Mouse (Mus musculus): ENCODE results near the gene Myo5a. TPM values are rescaled to one million over a fixed set of nuclear protein-coding genes. Genes with fewer than 3 reads are reported as not detected.

Gene Myo5a
- polyA plus RNA-seq, 1 experiment = 89.9 TPM

DNA sequence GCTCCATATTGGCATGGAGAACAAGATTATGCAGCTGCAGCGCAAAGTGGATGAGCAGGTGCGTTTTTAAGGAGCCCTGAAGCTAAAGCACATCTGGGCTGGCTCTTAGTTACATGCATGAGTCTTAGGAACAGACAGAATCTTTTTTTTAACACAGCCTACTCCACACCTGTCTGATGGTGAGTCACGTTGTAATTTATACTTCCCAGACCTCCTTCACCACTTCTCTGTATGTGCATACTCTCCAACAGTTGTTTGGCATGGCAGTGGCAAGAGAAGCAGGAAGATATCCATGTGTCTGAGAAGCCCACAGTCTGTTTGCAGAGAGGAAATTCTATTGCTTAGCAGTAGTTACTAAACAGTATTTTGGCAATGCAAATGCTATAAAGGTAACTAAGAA, 100.9 kb downstream of the Myo5a start:
- DNase-seq = no peak
- TF ChIP-seq CTCF (IDR thresholded peaks at IDR 0.05; ENCODE audit: borderline replicate concordance, insufficient read depth, low read depth, low read length) (no peak), POLR2A (IDR thresholded peaks at IDR 0.05; ENCODE audit: borderline replicate concordance, insufficient read depth, low read length) (no peak)
- H3K4me1 ChIP-seq (ENCODE audit: control insufficient read depth, insufficient read depth, low read length) = no peaks in the 10 kb centered on the region
- H3K27me3 ChIP-seq (ENCODE audit: control insufficient read depth, insufficient read depth, low read length) = no peaks in the 10 kb centered on the region
- WGBS = 95% methylated on average over 3 of the region's 3 CpGs
- no peak overlapping the region for H3K4me3 ChIP-seq (replicated peaks; ENCODE audit: insufficient read depth, low read depth, low read length)
- H3K27ac ChIP-seq (ENCODE audit: insufficient read depth, low read length) = no peak overlapping the region

GRCm38 (mm10) chr9:75187646-75188260, 116.9 kb downstream of the Myo5a start:
- no peak for TF ChIP-seq POLR2A (IDR thresholded peaks at IDR 0.05; ENCODE audit: borderline replicate concordance, insufficient read depth, low read length)
- TF ChIP-seq CTCF (IDR thresholded peaks at IDR 0.05; ENCODE audit: borderline replicate concordance, insufficient read depth, low read depth, low read length) = no peak
- H3K27me3 ChIP-seq (ENCODE audit: control insufficient read depth, insufficient read depth, low read length) = no peaks in the 10 kb centered on the region
- H3K27ac ChIP-seq (ENCODE audit: insufficient read depth, low read length) = peak overlapping the region; percentile 44; the same call in 1 of the 2 replicates
- WGBS = 9% methylated on average over 3 of the region's 3 CpGs
- H3K4me3 ChIP-seq (replicated peaks; ENCODE audit: insufficient read depth, low read depth, low read length) = no peak overlapping the region
- H3K4me1 ChIP-seq (ENCODE audit: control insufficient read depth, insufficient read depth, low read length) = peaks cover 10% of the 10 kb centered on the region; the same call in 1 of the 2 replicates
- peak; percentile 59 to 80 for DNase-seq

DNA sequence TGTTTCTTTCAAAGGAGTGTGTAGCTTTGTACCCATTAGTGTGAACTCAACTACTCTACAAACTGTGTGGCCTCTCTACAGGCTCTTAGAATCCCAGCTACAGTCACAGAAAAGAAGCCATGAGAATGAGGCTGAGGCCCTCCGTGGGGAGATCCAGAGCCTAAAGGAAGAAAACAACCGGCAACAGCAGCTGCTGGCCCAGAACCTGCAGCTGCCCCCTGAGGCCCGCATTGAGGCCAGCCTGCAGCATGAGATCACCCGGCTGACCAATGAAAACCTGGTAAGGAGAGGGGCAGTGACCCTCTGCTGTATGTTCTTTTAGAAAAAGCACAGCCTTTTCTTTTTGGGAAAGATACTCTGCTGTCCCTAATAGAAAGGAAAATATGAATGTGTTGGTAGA, 123.0 kb downstream of the Myo5a start:
- Histone ChIP-seq H3K27ac (ENCODE audit: insufficient read depth, low read length) (peak overlapping the region; percentile 12; the same call in 1 of the 2 replicates), H3K4me3 (replicated peaks; ENCODE audit: insufficient read depth, low read depth, low read length) (no peak overlapping the region)
- DNase-seq = peak in 1 of 2 experiments; percentile 29

DNA sequence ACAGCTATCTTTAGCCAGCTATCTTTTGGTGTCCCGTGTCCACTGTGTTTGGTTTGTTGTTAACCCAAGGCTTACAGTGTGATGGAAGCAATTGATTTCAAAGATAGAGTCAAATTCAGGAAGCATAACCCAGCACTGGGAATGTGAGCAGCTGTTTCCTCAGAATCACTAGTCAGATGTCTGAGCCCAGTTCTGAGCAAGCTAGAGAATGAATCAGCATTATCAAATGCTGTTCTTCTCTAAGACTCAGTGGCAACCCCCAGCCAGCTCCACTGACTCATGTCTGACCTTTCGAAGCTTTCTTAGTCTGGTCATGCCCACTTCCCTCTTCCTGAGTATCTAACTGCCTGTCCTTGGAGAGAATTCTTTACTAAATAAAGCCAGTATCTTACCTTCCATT, 125.5 kb downstream of the Myo5a start:
- H3K4me1 ChIP-seq (ENCODE audit: control insufficient read depth, insufficient read depth, low read length) = peaks cover 11% of the 10 kb centered on the region
- DNase-seq = peak in 1 of 2 experiments; percentile 59
- no peak overlapping the region for H3K27ac ChIP-seq (ENCODE audit: insufficient read depth, low read length)
- TF ChIP-seq POLR2A (IDR thresholded peaks at IDR 0.05; ENCODE audit: borderline replicate concordance, insufficient read depth, low read length) = no peak
- TF ChIP-seq CTCF (IDR thresholded peaks at IDR 0.05; ENCODE audit: borderline replicate concordance, insufficient read depth, low read depth, low read length) = no peak
- 35% methylated on average over 2 of the region's 2 CpGs for WGBS
- H3K27me3 ChIP-seq (ENCODE audit: control insufficient read depth, insufficient read depth, low read length) = no peaks in the 10 kb centered on the region
- H3K4me3 ChIP-seq (replicated peaks; ENCODE audit: insufficient read depth, low read depth, low read length) = no peak overlapping the region

More for the DNA sequence above, 123.0 kb downstream of the Myo5a start:
- Histone ChIP-seq H3K4me1 (ENCODE audit: control insufficient read depth, insufficient read depth, low read length) (peaks cover 11% of the 10 kb centered on the region), H3K27me3 (ENCODE audit: control insufficient read depth, insufficient read depth, low read length) (no peaks in the 10 kb centered on the region)
- TF ChIP-seq CTCF (IDR thresholded peaks at IDR 0.05; ENCODE audit: borderline replicate concordance, insufficient read depth, low read depth, low read length) (no peak), POLR2A (IDR thresholded peaks at IDR 0.05; ENCODE audit: borderline replicate concordance, insufficient read depth, low read length) (no peak)
- 10% methylated on average over 4 of the region's 4 CpGs for WGBS

- Histone ChIP-seq H3K4me1 (ENCODE audit: control insufficient read depth, insufficient read depth, low read length) (peaks cover 11% of the 10 kb centered on the region), H3K27me3 (ENCODE audit: control insufficient read depth, insufficient read depth, low read length) (no peaks in the 10 kb centered on the region), H3K4me3 (replicated peaks; ENCODE audit: insufficient read depth, low read depth, low read length) (no peak overlapping the region), H3K27ac (ENCODE audit: insufficient read depth, low read length) (no peak overlapping the region; the same call in 1 of the 2 replicates)
- WGBS = 7% methylated on average over 6 of the region's 6 CpGs
- TF ChIP-seq POLR2A (IDR thresholded peaks at IDR 0.05; ENCODE audit: borderline replicate concordance, insufficient read depth, low read length) = peak; percentile 22; the same call in 1 of the 2 replicates
- TF ChIP-seq CTCF (IDR thresholded peaks at IDR 0.05; ENCODE audit: borderline replicate concordance, insufficient read depth, low read depth, low read length) = peak; percentile 88
- DNase-seq = peak; percentile 83 to 90
Observed at GRCm38 (mm10) chr9:75197297-75197696, 126.5 kb downstream of the Myo5a start.

GRCm38 (mm10) chr9:75201506-75201905, 130.7 kb downstream of the Myo5a start:
- Histone ChIP-seq H3K27ac (ENCODE audit: insufficient read depth, low read length) (no peak overlapping the region), H3K27me3 (ENCODE audit: control insufficient read depth, insufficient read depth, low read length) (no peaks in the 10 kb centered on the region), H3K4me1 (ENCODE audit: control insufficient read depth, insufficient read depth, low read length) (peaks cover 4% of the 10 kb centered on the region), H3K4me3 (replicated peaks; ENCODE audit: insufficient read depth, low read depth, low read length) (no peak overlapping the region)
- no peak for DNase-seq
- TF ChIP-seq CTCF (IDR thresholded peaks at IDR 0.05; ENCODE audit: borderline replicate concordance, insufficient read depth, low read depth, low read length) (no peak), POLR2A (IDR thresholded peaks at IDR 0.05; ENCODE audit: borderline replicate concordance, insufficient read depth, low read length) (no peak)
- WGBS = 96% methylated on average over 1 of the region's 1 CpGs

- DNase-seq = no peak
- no peak overlapping the region for H3K4me3 ChIP-seq (replicated peaks; ENCODE audit: insufficient read depth, low read depth, low read length)
- no peak for TF ChIP-seq CTCF (IDR thresholded peaks at IDR 0.05; ENCODE audit: borderline replicate concordance, insufficient read depth, low read depth, low read length)
- TF ChIP-seq POLR2A (IDR thresholded peaks at IDR 0.05; ENCODE audit: borderline replicate concordance, insufficient read depth, low read length) = no peak
- WGBS = 97% methylated on average over 2 of the region's 2 CpGs
- H3K27me3 ChIP-seq (ENCODE audit: control insufficient read depth, insufficient read depth, low read length) = no peaks in the 10 kb centered on the region
- peaks cover 2% of the 10 kb centered on the region for H3K4me1 ChIP-seq (ENCODE audit: control insufficient read depth, insufficient read depth, low read length)
- no peak overlapping the region for H3K27ac ChIP-seq (ENCODE audit: insufficient read depth, low read length)
Observed at GRCm38 (mm10) chr9:75202036-75202435, 131.2 kb downstream of the Myo5a start.

- DNase-seq = no peak
- H3K27me3 ChIP-seq (ENCODE audit: control insufficient read depth, insufficient read depth, low read length) = no peaks in the 10 kb centered on the region
- no peak overlapping the region for H3K27ac ChIP-seq (ENCODE audit: insufficient read depth, low read length)
- H3K4me3 ChIP-seq (replicated peaks; ENCODE audit: insufficient read depth, low read depth, low read length) = no peak overlapping the region
- 93% methylated on average over 1 of the region's 1 CpGs for WGBS
- H3K4me1 ChIP-seq (ENCODE audit: control insufficient read depth, insufficient read depth, low read length) = no peaks in the 10 kb centered on the region
- TF ChIP-seq CTCF (IDR thresholded peaks at IDR 0.05; ENCODE audit: borderline replicate concordance, insufficient read depth, low read depth, low read length) (no peak), POLR2A (IDR thresholded peaks at IDR 0.05; ENCODE audit: borderline replicate concordance, insufficient read depth, low read length) (no peak)
Observed at GRCm38 (mm10) chr9:75209246-75209645, 138.4 kb downstream of the Myo5a start.

Data from cerebellum, adult 2 months (tissue).